Mouse (Mus musculus): Measurements from ENCODE around the gene 1700017B05Rik.
"Not testable (repeated sequence)": the region's sequence is repeated elsewhere in the genome, so short reads cannot be mapped to it uniquely, and the experiment has no call there.

GRCm38 (mm10) chr9:57226628-57227122, 35.7 kb downstream of the 1700017B05Rik start:
- TF ChIP-seq CTCF (IDR thresholded peaks at IDR 0.05; ENCODE audit: low read depth, low read length); POLR2A (IDR thresholded peaks at IDR 0.05; ENCODE audit: borderline replicate concordance, low read depth, low read length): not testable (repeated sequence)
